Mouse (Mus musculus): ENCODE results near the gene Mfap5. TPM values are rescaled to one million over a fixed set of nuclear protein-coding genes. Genes with fewer than 3 reads are reported as not detected.
"Not testable (repeated sequence)": the region's sequence is repeated elsewhere in the genome, so short reads cannot be mapped to it uniquely, and the experiment has no call there.

The Mfap5 gene
- polyA plus RNA-seq, 1 experiment, result 131 TPM

GRCm38 (mm10) chr6:122570695-122571616 lies 65.3 kb downstream of the Mfap5 start:
- DNase-seq, result no peak
- TF ChIP-seq CTCF (IDR thresholded peaks at IDR 0.05; ENCODE audit: insufficient read depth, low read length), result no peak
- TF ChIP-seq POLR2A (IDR thresholded peaks at IDR 0.05; ENCODE audit: borderline replicate concordance, extremely low read depth, low read depth, low read length), result no peak
- Histone ChIP-seq H3K4me1 (ENCODE audit: control insufficient read depth, insufficient read depth, low read length) (no peaks in the 10 kb centered on the region), H3K4me3 (replicated peaks; ENCODE audit: extremely low read depth, low read depth, low read length) (no peak overlapping the region)
- 31% methylated on average over 8 of the region's 8 CpGs for WGBS

- no peak for DNase-seq
- whole genome bisulfite sequencing, result 50% methylated on average over 3 of the region's 3 CpGs
- H3K4me1 ChIP-seq (ENCODE audit: control insufficient read depth, insufficient read depth, low read length), result no peaks in the 10 kb centered on the region
- TF ChIP-seq CTCF (IDR thresholded peaks at IDR 0.05; ENCODE audit: insufficient read depth, low read length), result no peak
- no peak for TF ChIP-seq POLR2A (IDR thresholded peaks at IDR 0.05; ENCODE audit: borderline replicate concordance, extremely low read depth, low read depth, low read length)
- H3K4me3 ChIP-seq (replicated peaks; ENCODE audit: extremely low read depth, low read depth, low read length), result no peak overlapping the region
These were observed 65.9 kb downstream of the Mfap5 start for GRCm38 (mm10) chr6:122571617-122571959.

GRCm38 (mm10) chr6:122575037-122575436 lies 69.4 kb downstream of the Mfap5 start:
- not testable (repeated sequence) for H3K4me3 ChIP-seq (replicated peaks; ENCODE audit: extremely low read depth, low read depth, low read length); DNase-seq; H3K4me1 ChIP-seq (ENCODE audit: control insufficient read depth, insufficient read depth, low read length)
- 87% methylated on average over 1 of the region's 1 CpGs for WGBS

GRCm38 (mm10) chr6:122577030-122577429 lies 71.4 kb downstream of the Mfap5 start:
- H3K4me1 ChIP-seq (ENCODE audit: control insufficient read depth, insufficient read depth, low read length), result no peaks in the 10 kb centered on the region
- 88% methylated on average over 3 of the region's 3 CpGs for WGBS

More at GRCm38 (mm10) chr6:122577030-122577429, 71.4 kb downstream of the Mfap5 start:
- no peak for TF ChIP-seq CTCF (IDR thresholded peaks at IDR 0.05; ENCODE audit: insufficient read depth, low read length)
- TF ChIP-seq POLR2A (IDR thresholded peaks at IDR 0.05; ENCODE audit: borderline replicate concordance, extremely low read depth, low read depth, low read length), result no peak
- H3K4me3 ChIP-seq (replicated peaks; ENCODE audit: extremely low read depth, low read depth, low read length), result no peak overlapping the region
- DNase-seq, result no peak

Other genes with a start within 250 kb of the Mfap5 start
- gene Klrg1, start 223.0 kb upstream of the Mfap5 start, polyA plus RNA-seq (2012; rRNA removed), result 0.65 and 0.66 TPM in 2 replicates
- 49.8 and 79.0 TPM in 2 replicates for gene M6pr, start 197.1 kb upstream of the Mfap5 start, polyA plus RNA-seq (2012; rRNA removed)
- 37.6 and 45.1 TPM in 2 replicates for gene Phc1, start 165.3 kb upstream of the Mfap5 start, polyA plus RNA-seq (2012; rRNA removed)
- 0.33 and 0.42 TPM in 2 replicates for gene Rimklb, start 7.1 kb upstream of the Mfap5 start, polyA plus RNA-seq (2012; rRNA removed)
- gene Aicda, start 48.0 kb downstream of the Mfap5 start, polyA plus RNA-seq (2012; rRNA removed), result not detected in 2 replicates
- gene Apobec1, start 96.6 kb downstream of the Mfap5 start, polyA plus RNA-seq (2012; rRNA removed), result 13.5 and 23.2 TPM in 2 replicates
- gene Gdf3, start 104.2 kb downstream of the Mfap5 start, polyA plus RNA-seq (2012; rRNA removed), result not detected in 2 replicates
- not detected in 2 replicates for gene Dppa3, start 120.6 kb downstream of the Mfap5 start, polyA plus RNA-seq (2012; rRNA removed)
- gene Nanog, start 201.6 kb downstream of the Mfap5 start, polyA plus RNA-seq (2012; rRNA removed), result 0.09 and 0.28 TPM in 2 replicates

All from lung, adult 2 months (tissue).